Mouse (Mus musculus): Measurements from ENCODE around the gene Fam104a. TPM values are rescaled to one million over a fixed set of nuclear protein-coding genes. Genes with fewer than 3 reads are reported as not detected.
A peak's percentile ranks its signal among the peaks of the same experiment; 100 is the strongest.

Gene Fam104a
- total and polyA plus RNA-seq, 3 experiments = 33.6 to 38.1 TPM; not detected in 1

DNA sequence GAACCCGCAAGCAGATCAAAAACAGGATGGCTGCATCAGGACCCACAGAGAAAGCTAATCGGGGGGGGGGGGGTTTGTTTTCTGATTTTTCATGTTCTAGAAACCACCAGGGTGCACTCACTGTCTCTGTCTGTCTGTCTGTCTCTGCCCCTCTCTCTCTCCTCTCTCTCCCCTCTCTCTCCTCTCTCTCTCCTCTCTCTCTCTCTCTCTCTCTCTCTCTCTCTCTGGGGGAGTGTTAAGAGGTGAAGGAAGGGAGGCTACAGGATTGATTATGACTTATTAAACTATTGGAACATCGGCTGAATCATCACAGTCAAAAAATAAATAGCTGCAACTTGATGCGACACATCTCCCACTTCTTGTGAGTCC is 65.7 kb downstream of the Fam104a start:
- Histone ChIP-seq H3K36me3 (ENCODE audit: control insufficient read depth in 1 of 2, insufficient read depth in 2 of 2, low read length in 2 of 2) (no peaks in the 10 kb centered on the region), H3K27ac (ENCODE audit: control insufficient read depth, low read depth, low read length) (peak overlapping the region; percentile 59; the same call in 1 of the 2 replicates), H3K4me1 (ENCODE audit: control insufficient read depth in 1 of 2, insufficient read depth in 2 of 2, low read length in 2 of 2) (peaks cover 0 to 4% of the 10 kb centered on the region in 2 experiments; a peak in 2 of 4 replicates), H3K27me3 (ENCODE audit: control insufficient read depth in 1 of 2, insufficient read depth in 2 of 2, low read length in 2 of 2) (no peaks in the 10 kb centered on the region), H3K9me3 (replicated peaks; ENCODE audit: insufficient read depth, low read length) (no peaks in the 10 kb centered on the region), H3K4me3 (ENCODE audit: control insufficient read depth in 1 of 2, insufficient read depth in 1 of 2, low read depth in 2 of 2, low read length in 2 of 2) (peak overlapping the region; percentile 56 to 62), H3K79me2 (ENCODE audit: control insufficient read depth, insufficient read depth, low read length, poor library complexity) (no peaks in the 10 kb centered on the region; the same call in 1 of the 2 replicates), H3K9ac (ENCODE audit: control insufficient read depth, low read depth, low read length, poor library complexity, severe bottlenecking) (peak overlapping the region; percentile 65)
- no peak for DNase-seq (ENCODE audit: low read depth, low spot score)
- TF ChIP-seq JUND (IDR thresholded peaks at IDR 0.05; ENCODE audit: low read depth, low read length) (peak; percentile 95), TBP (IDR thresholded peaks at IDR 0.05; ENCODE audit: low read depth, low read length) (no peak), NELFE (IDR thresholded peaks at IDR 0.05; ENCODE audit: low read depth, low read length) (0 out of 2 replicates have a peak, but pooled peaks have one; percentile 19), ZNF384 (IDR thresholded peaks at IDR 0.05; ENCODE audit: low read depth, low read length) (no peak), CHD1 (IDR thresholded peaks at IDR 0.05; ENCODE audit: low read depth, low read length) (no peak), USF2 (IDR thresholded peaks at IDR 0.05; ENCODE audit: borderline replicate concordance in 1 of 2, insufficient read depth in 1 of 2, low read depth in 1 of 2, low read length in 2 of 2) (no peak)

GRCm38 (mm10) chr11:113617132-113617911 is 66.6 kb downstream of the Fam104a start:
- H3K36me3 ChIP-seq (ENCODE audit: control insufficient read depth in 1 of 2, insufficient read depth in 2 of 2, low read length in 2 of 2) = no peaks in the 10 kb centered on the region
- no peaks in the 10 kb centered on the region; the same call in 1 of the 2 replicates for H3K79me2 ChIP-seq (ENCODE audit: control insufficient read depth, insufficient read depth, low read length, poor library complexity)
- peak overlapping the region; percentile 56 to 62 for H3K4me3 ChIP-seq (ENCODE audit: control insufficient read depth in 1 of 2, insufficient read depth in 1 of 2, low read depth in 2 of 2, low read length in 2 of 2)
- peak overlapping the region; percentile 59 for H3K27ac ChIP-seq (ENCODE audit: control insufficient read depth, low read depth, low read length)
- no peaks in the 10 kb centered on the region for H3K9me3 ChIP-seq (replicated peaks; ENCODE audit: insufficient read depth, low read length)
- peak; percentile 95 for DNase-seq (ENCODE audit: low read depth, low spot score)
- H3K27me3 ChIP-seq (ENCODE audit: control insufficient read depth in 1 of 2, insufficient read depth in 2 of 2, low read length in 2 of 2) = no peaks in the 10 kb centered on the region
- peak overlapping the region; percentile 65 for H3K9ac ChIP-seq (ENCODE audit: control insufficient read depth, low read depth, low read length, poor library complexity, severe bottlenecking)
- peaks cover 0 to 4% of the 10 kb centered on the region in 2 experiments; a peak in 2 of 4 replicates for H3K4me1 ChIP-seq (ENCODE audit: control insufficient read depth in 1 of 2, insufficient read depth in 2 of 2, low read length in 2 of 2)
- TF ChIP-seq MXI1 (IDR thresholded peaks at IDR 0.05; ENCODE audit: low read depth, low read length) = peak; percentile 58
- TF ChIP-seq ZC3H11A (IDR thresholded peaks at IDR 0.05; ENCODE audit: low read depth, low read length) = 0 out of 2 replicates have a peak, but pooled peaks have one; percentile 2
- TF ChIP-seq NELFE (IDR thresholded peaks at IDR 0.05; ENCODE audit: low read depth, low read length) = 0 out of 2 replicates have a peak, but pooled peaks have one; percentile 3
- no peak for TF ChIP-seq NRF1 (IDR thresholded peaks at IDR 0.05; ENCODE audit: insufficient read depth, low read depth, low read length, poor library complexity, severe bottlenecking)
- TF ChIP-seq ZMIZ1 (IDR thresholded peaks at IDR 0.05; ENCODE audit: low read depth, low read length) = no peak
- no peak for TF ChIP-seq E2F4 (IDR thresholded peaks at IDR 0.05; ENCODE audit: borderline replicate concordance, low read depth, low read length)
- peak; percentile 84 for TF ChIP-seq SIN3A (IDR thresholded peaks at IDR 0.05; ENCODE audit: low read length)
- TF ChIP-seq CHD1 (IDR thresholded peaks at IDR 0.05; ENCODE audit: low read depth, low read length) = no peak
- peak in 1 of 2 experiments; percentile 35; a peak in 3 of 4 replicates for TF ChIP-seq EP300 (IDR thresholded peaks at IDR 0.05; ENCODE audit: low read depth in 1 of 2, low read length in 2 of 2)
- 0 out of 2 replicates have a peak, but pooled peaks have one; percentile 10 for TF ChIP-seq RCOR1 (IDR thresholded peaks at IDR 0.05; ENCODE audit: low read depth, low read length)
- TF ChIP-seq KAT2A (conservative IDR thresholded peaks at IDR 0.05; ENCODE audit: low read depth, low read length) = no peak
- no peak for TF ChIP-seq TBP (IDR thresholded peaks at IDR 0.05; ENCODE audit: low read depth, low read length)
- 0 out of 2 replicates have a peak, but pooled peaks have one; percentile 51 for TF ChIP-seq JUND (IDR thresholded peaks at IDR 0.05; ENCODE audit: low read depth, low read length)
- no peak for TF ChIP-seq MYB (IDR thresholded peaks at IDR 0.05; ENCODE audit: low read depth, low read length)
- TF ChIP-seq MEF2A (IDR thresholded peaks at IDR 0.05; ENCODE audit: extremely low read depth, insufficient replicate concordance, low read depth, low read length, poor library complexity, severe bottlenecking) = no peak
- TF ChIP-seq RAD21 (IDR thresholded peaks at IDR 0.05; ENCODE audit: low read depth, low read length) = peak; percentile 55
- no peak for TF ChIP-seq GABPA (IDR thresholded peaks at IDR 0.05; ENCODE audit: low read depth, low read length)
- peak; percentile 32; the same call in 1 of the 2 replicates for TF ChIP-seq MAZ (IDR thresholded peaks at IDR 0.05; ENCODE audit: low read depth, low read length)
- TF ChIP-seq MAX (IDR thresholded peaks at IDR 0.05; ENCODE audit: low read length) = 0 out of 2 replicates have a peak, but pooled peaks have one; percentile 33
- TF ChIP-seq POLR2AphosphoS5 (IDR thresholded peaks at IDR 0.05; ENCODE audit: borderline replicate concordance, low read depth, low read length) = no peak
- no peak for TF ChIP-seq POLR2AphosphoS2 (IDR thresholded peaks at IDR 0.05; ENCODE audit: low read length)
- peak; percentile 56; the same call in 1 of the 2 replicates for TF ChIP-seq MYC (IDR thresholded peaks at IDR 0.05; ENCODE audit: low read depth, low read length)
- peak; percentile 80 for TF ChIP-seq ZNF384 (IDR thresholded peaks at IDR 0.05; ENCODE audit: low read depth, low read length)
- no peak for TF ChIP-seq ETS1 (IDR thresholded peaks at IDR 0.05; ENCODE audit: low read depth, low read length)
- TF ChIP-seq BHLHE40 (IDR thresholded peaks at IDR 0.05; ENCODE audit: borderline replicate concordance, low read depth, low read length) = no peak
- TF ChIP-seq CTCF (IDR thresholded peaks at IDR 0.05 in 2 of 3, conservative IDR thresholded peaks at IDR 0.05 in 1 of 3; ENCODE audit: control insufficient read depth in 1 of 3, insufficient read depth in 1 of 3, low read depth in 2 of 3, low read length in 3 of 3, poor library complexity in 1 of 3, severe bottlenecking in 1 of 3) = peak; percentile 52 to 89 (median 73)

All from MEL (cell line).